7 mouse cellular contexts compared by ENCODE assay signal in genomic region chrX:37126671-37127358, GRCm38 (mm10). TPM values are rescaled to one million over a fixed set of nuclear protein-coding genes. Genes with fewer than 3 reads are reported as not detected.
A peak's percentile ranks its signal among the peaks of the same experiment; 100 is the strongest.
DNase-seq lines count a peak whose midpoint lies in the region; ATAC-seq lines count a peak whose summit lies in the region.

Nkap (plus strand) TSS chrX:37126795.

- H3K4me1 ChIP-seq in intestine, embryonic 15.5 days (replicated peaks) = no peaks in the 10 kb centered on the region
- no peaks in the 10 kb centered on the region; the same call in 1 of the 2 replicates for H3K4me1 ChIP-seq in midbrain, embryonic 11.5 days (ENCODE audit: control insufficient read depth, insufficient read depth, low read length)

- peak within 1 kb of the TSS; percentile 57 for H3K27ac ChIP-seq in intestine, embryonic 15.5 days
- H3K27ac ChIP-seq in midbrain, embryonic 11.5 days (ENCODE audit: low read depth, low read length) = peak within 1 kb of the TSS; percentile 59; the same call in 1 of the 2 replicates

- H3K36me3 ChIP-seq in intestine, embryonic 15.5 days = no peaks in the 10 kb centered on the region
- H3K36me3 ChIP-seq in midbrain, embryonic 11.5 days (ENCODE audit: control insufficient read depth, insufficient read depth, low read length) = no peaks in the 10 kb centered on the region

- WGBS in intestine, embryonic 15.5 days = 17% methylated on average over 57 of the region's 58 CpGs
- 17% methylated on average over 57 of the region's 58 CpGs for WGBS in midbrain, embryonic 11.5 days

- peak within 1 kb of the TSS; percentile 55 for H3K4me3 ChIP-seq in intestine, embryonic 15.5 days (replicated peaks)
- H3K4me3 ChIP-seq in midbrain, embryonic 11.5 days (ENCODE audit: low read depth, low read length) = peak within 1 kb of the TSS; percentile 63

- DNase-seq in adrenal gland, adult 18-20 months (ENCODE audit: low spot score in 2 of 2) = peak; percentile 56 to 65
- peak; percentile 76 for DNase-seq in embryo, embryonic 11 days
- DNase-seq in gastrocnemius, postnatal 25 days = peak; percentile 52
- DNase-seq in left cerebral cortex, postnatal 36 days (ENCODE audit: low spot score in 2 of 2) = peak; percentile 62 to 72
- DNase-seq in midbrain, embryonic 11.5 days (ENCODE audit: low spot score, missing footprints) = peak; percentile 97
- peak; percentile 45 for DNase-seq in skeletal muscle tissue, adult 2 months (ENCODE audit: low read depth, low spot score)

- no peaks in the 10 kb centered on the region for H3K9me3 ChIP-seq in intestine, embryonic 15.5 days
- no peaks in the 10 kb centered on the region for H3K9me3 ChIP-seq in midbrain, embryonic 11.5 days (ENCODE audit: control insufficient read depth, low read length)

- intact Hi-C loops in left cerebral cortex, postnatal 36 days (cut with DNase I) = loop anchor here (2.0 kb wide), 1 partner anchor 16 kb away; the partner anchor contains the start of gene Upf3b

- no peaks in the 10 kb centered on the region for H3K27me3 ChIP-seq in intestine, embryonic 15.5 days (replicated peaks)
- no peaks in the 10 kb centered on the region for H3K27me3 ChIP-seq in midbrain, embryonic 11.5 days (ENCODE audit: control insufficient read depth, insufficient read depth, low read length)

- peak within 1 kb of the TSS; percentile 51 for H3K4me2 ChIP-seq in intestine, embryonic 15.5 days (replicated peaks)
- peak within 1 kb of the TSS; percentile 53 for H3K4me2 ChIP-seq in midbrain, embryonic 11.5 days

- H3K9ac ChIP-seq in intestine, embryonic 15.5 days = peak within 1 kb of the TSS; percentile 68
- H3K9ac ChIP-seq in midbrain, embryonic 11.5 days (ENCODE audit: low read length) = peak within 1 kb of the TSS; percentile 78

- ATAC-seq in intestine, embryonic 15.5 days = peak; percentile 93
- ATAC-seq in midbrain, embryonic 11.5 days (ENCODE audit: low FRiP score) = peak; percentile 91

RNA-seq across cellular contexts. Expression of gene Nkap, which starts in this region (rescaled TPM):
- 10 to 100 TPM; 10.8 to 15.1 TPM for total RNA-seq in adrenal gland, adult 18-20 months (2021)
- 1 to 10 TPM; 6.4 to 8.3 TPM for total RNA-seq in gastrocnemius, postnatal 25 days (2021)
- polyA plus RNA-seq in intestine, embryonic 15.5 days (2015; fragmentation: Nextera tagmentation; extraction: Ambion mirVana) = 11.4 and 12.3 TPM in 2 replicates
- total RNA-seq in left cerebral cortex, postnatal 36 days (2021) = 10 to 100 TPM; 11.3 to 14.1 TPM
- 21.1 and 26.2 TPM in 2 replicates for polyA plus RNA-seq in midbrain, embryonic 11.5 days (2014; fragmentation: Nextera tagmentation; extraction: Ambion mirVana)

Comparison
In these comparisons a context has a peak if more than half of its experiments do, and no peak if none do; other contexts are left out.
1. Peak in every context shown above with its lines: DNase-seq, ATAC-seq, H3K4me3 ChIP-seq and H3K27ac ChIP-seq.
2. DNase-seq: peak in every context shown above with its lines; median percentile 97 in midbrain, embryonic 11.5 days; 76 in embryo, embryonic 11 days; 67 in left cerebral cortex, postnatal 36 days; 60 in adrenal gland, adult 18-20 months; 52 in gastrocnemius, postnatal 25 days; 45 in skeletal muscle tissue, adult 2 months.